Mouse (Mus musculus): ENCODE results near the gene Snx3. TPM values are rescaled to one million over a fixed set of nuclear protein-coding genes. Genes with fewer than 3 reads are reported as not detected.
A peak's percentile ranks its signal among the peaks of the same experiment; 100 is the strongest.

The Snx3 gene
- polyA plus RNA-seq, 1 experiment from 2014 or later: 367 TPM

DNA sequence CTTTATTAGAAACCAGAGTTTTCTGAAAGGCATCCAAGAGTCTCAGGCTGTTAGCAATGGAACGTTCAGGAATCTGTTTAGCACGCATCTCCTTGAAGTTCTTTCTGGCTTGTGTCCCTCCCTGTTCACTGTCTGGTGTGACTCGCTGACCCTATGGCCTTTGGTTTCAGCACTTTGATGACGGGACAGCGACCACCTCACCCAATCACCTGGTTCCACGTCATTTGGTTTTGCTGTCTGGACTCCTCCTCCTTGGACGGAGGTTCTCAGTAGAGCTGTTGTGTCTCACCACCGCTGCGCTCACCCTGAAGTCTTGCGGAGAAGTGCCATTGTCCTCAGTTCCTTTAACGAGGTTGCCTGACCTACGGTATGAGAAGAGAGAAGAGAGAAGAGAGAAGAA lies 60.4 kb downstream of the Snx3 start:
- ATAC-seq (ENCODE audit: insufficient read depth) (peak; percentile 62), DNase-seq (peak; percentile 83)
- Histone ChIP-seq H3K9me3 (ENCODE audit: low read depth, low read length) (no peaks in the 10 kb centered on the region), H3K4me3 (ENCODE audit: low read depth, low read length) (no peak overlapping the region), H3K9ac (no peak overlapping the region), H3K36me3 (ENCODE audit: insufficient read depth) (no peaks in the 10 kb centered on the region), H3K27ac (ENCODE audit: low read depth) (no peak overlapping the region), H3K4me2 (no peak overlapping the region), H3K27me3 (ENCODE audit: insufficient read depth, low read length) (peaks cover 15% of the 10 kb centered on the region; the same call in 1 of the 2 replicates), H3K4me1 (ENCODE audit: insufficient read depth) (no peaks in the 10 kb centered on the region)
- TF ChIP-seq CTCF (IDR thresholded peaks at IDR 0.05; ENCODE audit: low read depth): no peak
- 2% methylated on average over 12 of the region's 12 CpGs for WGBS

- H3K9me3 ChIP-seq (ENCODE audit: low read depth, low read length): no peaks in the 10 kb centered on the region
- H3K27ac ChIP-seq (ENCODE audit: low read depth): no peak overlapping the region
- peaks cover 93% of the 10 kb centered on the region for H3K27me3 ChIP-seq (ENCODE audit: insufficient read depth, low read length)
- under 1% methylated on average over 20 of the region's 20 CpGs for WGBS
- H3K4me1 ChIP-seq (ENCODE audit: insufficient read depth): no peaks in the 10 kb centered on the region
- no peak overlapping the region for H3K4me3 ChIP-seq (ENCODE audit: low read depth, low read length)
- no peaks in the 10 kb centered on the region for H3K36me3 ChIP-seq (ENCODE audit: insufficient read depth)
- H3K9ac ChIP-seq: no peak overlapping the region
- no peak for ATAC-seq (ENCODE audit: insufficient read depth)
- no peak for TF ChIP-seq CTCF (IDR thresholded peaks at IDR 0.05; ENCODE audit: low read depth)
- H3K4me2 ChIP-seq: no peak overlapping the region
- no peak for DNase-seq
These were observed 70.7 kb downstream of the Snx3 start for GRCm38 (mm10) chr10:42572567-42572966.

DNA sequence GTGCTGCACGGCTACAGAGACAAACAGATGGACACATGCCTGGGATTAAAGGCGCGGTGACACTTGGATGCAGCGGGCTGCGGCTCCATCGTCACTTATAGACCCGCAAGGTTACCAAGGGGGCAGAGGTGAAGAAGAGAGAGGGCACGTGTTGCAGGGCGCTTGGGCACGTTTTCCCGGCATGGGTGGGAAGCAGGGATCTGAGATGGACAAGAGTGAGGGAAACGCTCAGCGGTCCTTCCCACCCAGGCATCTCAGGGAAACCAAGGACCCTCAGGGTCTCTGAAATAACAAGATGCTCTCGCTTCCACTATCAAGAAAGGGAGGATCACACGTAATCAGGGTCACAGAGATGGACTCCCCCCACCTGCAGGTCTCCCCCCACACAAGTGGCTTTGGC lies 71.1 kb downstream of the Snx3 start:
- H3K4me3 ChIP-seq (ENCODE audit: low read depth, low read length): no peak overlapping the region
- no peak overlapping the region for H3K9ac ChIP-seq
- no peak overlapping the region for H3K4me2 ChIP-seq
- no peaks in the 10 kb centered on the region for H3K4me1 ChIP-seq (ENCODE audit: insufficient read depth)
- H3K27ac ChIP-seq (ENCODE audit: low read depth): no peak overlapping the region
- no peak for DNase-seq
- WGBS: under 1% methylated on average over 15 of the region's 15 CpGs
- no peaks in the 10 kb centered on the region for H3K9me3 ChIP-seq (ENCODE audit: low read depth, low read length)
- peaks cover 94% of the 10 kb centered on the region for H3K27me3 ChIP-seq (ENCODE audit: insufficient read depth, low read length)
- no peak for ATAC-seq (ENCODE audit: insufficient read depth)
- no peaks in the 10 kb centered on the region for H3K36me3 ChIP-seq (ENCODE audit: insufficient read depth)
- TF ChIP-seq CTCF (IDR thresholded peaks at IDR 0.05; ENCODE audit: low read depth): no peak

GRCm38 (mm10) chr10:42574639-42575038 lies 72.8 kb downstream of the Snx3 start:
- Histone ChIP-seq H3K27ac (ENCODE audit: low read depth) (no peak overlapping the region), H3K27me3 (ENCODE audit: insufficient read depth, low read length) (peaks cover 95% of the 10 kb centered on the region), H3K4me3 (ENCODE audit: low read depth, low read length) (no peak overlapping the region), H3K9me3 (ENCODE audit: low read depth, low read length) (no peaks in the 10 kb centered on the region), H3K4me2 (no peak overlapping the region), H3K9ac (no peak overlapping the region), H3K36me3 (ENCODE audit: insufficient read depth) (no peaks in the 10 kb centered on the region), H3K4me1 (ENCODE audit: insufficient read depth) (no peaks in the 10 kb centered on the region)
- 2% methylated on average over 10 of the region's 10 CpGs for WGBS
- DNase-seq (peak; percentile 81), ATAC-seq (ENCODE audit: insufficient read depth) (no peak)
- TF ChIP-seq CTCF (IDR thresholded peaks at IDR 0.05; ENCODE audit: low read depth): no peak

DNA sequence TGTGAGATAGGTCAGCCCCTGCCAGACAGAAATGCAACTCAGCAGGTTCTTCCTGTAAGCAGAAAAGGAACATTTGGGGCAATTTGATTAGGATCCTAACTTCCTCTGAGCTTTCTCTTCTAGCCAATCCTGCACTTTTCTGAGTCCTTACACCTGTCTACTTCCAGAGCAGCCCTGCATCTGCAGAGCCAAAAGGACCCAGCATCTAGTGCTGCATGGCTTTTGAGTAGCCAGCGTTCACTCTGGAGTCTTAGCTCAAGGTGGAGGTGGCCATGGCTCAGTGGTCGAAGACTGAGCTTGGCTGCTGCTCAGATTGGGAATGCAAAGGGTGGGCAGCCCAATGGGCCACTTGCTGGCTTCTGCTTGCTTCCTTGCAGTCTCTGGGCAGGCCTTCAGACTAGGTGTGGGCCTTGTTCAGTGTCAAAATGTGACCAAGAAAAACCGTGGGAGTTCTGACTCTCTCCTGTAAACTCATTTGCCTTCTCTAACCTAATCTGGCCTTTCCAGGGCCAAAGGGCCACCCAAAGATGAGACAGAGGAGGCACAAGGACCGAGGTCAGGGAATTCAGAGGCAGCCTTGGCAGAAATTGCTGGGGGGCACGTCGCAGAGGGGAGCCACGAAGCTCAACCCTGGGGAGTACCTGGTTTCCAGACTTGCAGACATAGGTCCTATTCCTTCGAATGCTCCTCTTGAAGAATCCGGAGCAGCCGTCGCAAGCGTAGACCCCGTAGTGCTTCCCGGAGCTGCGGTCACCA lies 75.9 kb downstream of the Snx3 start:
- Histone ChIP-seq H3K27ac (ENCODE audit: low read depth) (no peak overlapping the region), H3K4me3 (ENCODE audit: low read depth, low read length) (no peak overlapping the region), H3K36me3 (ENCODE audit: insufficient read depth) (no peaks in the 10 kb centered on the region), H3K4me2 (no peak overlapping the region), H3K9me3 (ENCODE audit: low read depth, low read length) (no peaks in the 10 kb centered on the region), H3K27me3 (ENCODE audit: insufficient read depth, low read length) (peaks cover 96% of the 10 kb centered on the region), H3K4me1 (ENCODE audit: insufficient read depth) (no peaks in the 10 kb centered on the region), H3K9ac (no peak overlapping the region)
- WGBS: 3% methylated on average over 15 of the region's 15 CpGs
- no peak for DNase-seq
- no peak for TF ChIP-seq CTCF (IDR thresholded peaks at IDR 0.05; ENCODE audit: low read depth)
- no peak for ATAC-seq (ENCODE audit: insufficient read depth)

DNA sequence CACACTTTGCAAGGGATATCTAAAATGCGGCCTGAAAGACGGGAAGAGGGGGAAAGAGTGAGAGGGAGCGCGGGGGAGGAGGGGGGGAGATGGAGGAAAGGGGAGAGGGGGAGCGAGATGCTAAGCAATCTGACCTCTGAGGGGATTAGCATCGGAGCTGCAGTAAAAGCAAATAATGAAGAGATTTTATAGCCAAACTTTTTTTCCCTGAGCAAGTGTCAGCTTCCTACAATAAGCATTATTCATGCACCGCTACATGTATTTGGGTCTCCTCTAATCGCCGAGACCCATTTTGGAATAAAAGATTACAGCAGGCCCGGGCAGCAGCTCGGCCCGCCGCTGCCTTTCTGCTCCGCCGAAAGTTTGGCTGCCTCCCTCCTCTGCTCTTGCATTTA lies 76.4 kb downstream of the Snx3 start:
- no peak overlapping the region for H3K4me3 ChIP-seq (ENCODE audit: low read depth, low read length)
- DNase-seq (no peak), ATAC-seq (ENCODE audit: insufficient read depth) (no peak)
- no peak overlapping the region for H3K27ac ChIP-seq (ENCODE audit: low read depth)
- TF ChIP-seq CTCF (IDR thresholded peaks at IDR 0.05; ENCODE audit: low read depth): no peak
- under 1% methylated on average over 15 of the region's 15 CpGs for whole genome bisulfite sequencing
- H3K36me3 ChIP-seq (ENCODE audit: insufficient read depth): no peaks in the 10 kb centered on the region
- no peaks in the 10 kb centered on the region for H3K4me1 ChIP-seq (ENCODE audit: insufficient read depth)
- H3K9me3 ChIP-seq (ENCODE audit: low read depth, low read length): no peaks in the 10 kb centered on the region
- H3K9ac ChIP-seq: no peak overlapping the region
- H3K4me2 ChIP-seq: no peak overlapping the region
- H3K27me3 ChIP-seq (ENCODE audit: insufficient read depth, low read length): peaks cover 96% of the 10 kb centered on the region

DNA sequence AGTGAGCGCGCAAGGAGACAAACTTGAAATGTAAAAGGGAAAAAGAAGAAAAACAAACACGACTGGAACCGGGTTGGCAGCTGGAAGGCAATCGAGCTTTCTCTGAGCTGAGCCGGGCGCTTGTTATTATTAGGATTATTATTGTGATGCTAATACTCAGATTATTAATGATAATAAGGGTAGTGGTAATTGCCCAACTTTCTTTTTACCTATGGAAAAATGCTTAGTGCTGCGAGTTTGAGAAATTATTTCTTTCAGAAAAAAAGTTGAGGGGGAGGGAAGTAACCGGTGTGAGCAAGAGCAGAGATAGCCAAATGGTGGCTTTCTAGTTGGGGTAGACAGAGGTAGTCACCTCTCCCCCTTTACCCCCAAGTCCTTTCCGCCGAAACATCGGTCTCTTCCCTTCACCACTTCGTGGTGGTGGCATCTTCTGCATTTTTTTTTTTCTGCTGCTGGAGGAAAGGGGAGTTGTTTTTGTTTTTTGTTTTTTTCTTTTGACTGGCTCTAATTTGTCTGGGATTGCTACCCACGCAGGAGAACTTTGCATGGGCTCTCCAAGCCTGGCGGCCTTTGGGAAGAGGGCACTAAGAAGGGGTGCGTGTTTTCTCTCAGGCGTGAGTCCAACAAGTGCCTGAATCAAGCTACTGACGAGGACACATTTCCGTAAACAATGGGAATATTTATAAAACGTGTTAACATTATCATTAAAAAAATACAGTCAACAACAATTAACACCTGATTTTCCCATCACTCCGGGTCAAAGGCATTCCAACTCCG lies 77.1 kb downstream of the Snx3 start:
- TF ChIP-seq CTCF (IDR thresholded peaks at IDR 0.05; ENCODE audit: low read depth): no peak
- DNase-seq (no peak), ATAC-seq (ENCODE audit: insufficient read depth) (no peak)
- Histone ChIP-seq H3K36me3 (ENCODE audit: insufficient read depth) (no peaks in the 10 kb centered on the region), H3K4me3 (ENCODE audit: low read depth, low read length) (no peak overlapping the region), H3K4me2 (no peak overlapping the region), H3K27me3 (ENCODE audit: insufficient read depth, low read length) (peaks cover 96% of the 10 kb centered on the region), H3K9ac (no peak overlapping the region), H3K4me1 (ENCODE audit: insufficient read depth) (no peaks in the 10 kb centered on the region), H3K9me3 (ENCODE audit: low read depth, low read length) (no peaks in the 10 kb centered on the region), H3K27ac (ENCODE audit: low read depth) (no peak overlapping the region)
- WGBS: 2% methylated on average over 22 of the region's 22 CpGs

All from lung, embryonic 14.5 days (tissue).